Mouse (Mus musculus) urinary bladder, postnatal 14 days (tissue): ENCODE measurements around the gene Klk1b4.

Source experiments
- DNase-seq: peaks from one replicate; pipeline ENCODE4 v3.0.0; 2021; ENCODE audit warnings: low spot score

The Klk1b4 gene

DNA sequence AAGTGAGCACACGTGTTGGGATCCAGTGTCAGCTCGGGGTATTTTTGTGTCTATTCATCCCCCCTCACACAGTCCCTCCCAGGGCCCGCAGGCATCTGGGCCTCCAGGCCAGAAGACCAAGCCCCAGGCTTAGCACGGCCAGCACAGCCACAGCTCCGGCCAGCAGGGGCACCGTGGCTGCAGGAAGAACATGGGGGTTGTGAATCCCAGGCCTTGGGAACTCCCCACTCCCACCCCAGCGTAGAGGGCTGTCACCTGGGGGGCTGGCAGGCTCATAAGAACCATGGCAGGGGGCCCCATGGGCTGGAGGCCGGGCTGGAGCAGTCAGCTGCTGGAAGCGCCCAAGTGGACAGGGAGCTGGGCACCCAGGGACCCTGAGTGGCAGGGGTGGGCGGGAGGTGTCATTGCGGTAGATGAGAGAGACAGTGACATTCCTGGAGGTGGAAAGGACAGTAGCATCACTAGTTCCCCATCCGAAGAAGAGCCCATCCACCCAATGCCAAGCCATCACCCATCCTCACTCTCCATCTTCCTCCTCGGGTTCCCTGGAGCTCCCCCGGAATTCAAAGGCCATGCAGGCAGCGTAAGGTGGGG lies 45.9 kb downstream of the Klk1b4 start:
- DNase-seq, result no peak

DNA sequence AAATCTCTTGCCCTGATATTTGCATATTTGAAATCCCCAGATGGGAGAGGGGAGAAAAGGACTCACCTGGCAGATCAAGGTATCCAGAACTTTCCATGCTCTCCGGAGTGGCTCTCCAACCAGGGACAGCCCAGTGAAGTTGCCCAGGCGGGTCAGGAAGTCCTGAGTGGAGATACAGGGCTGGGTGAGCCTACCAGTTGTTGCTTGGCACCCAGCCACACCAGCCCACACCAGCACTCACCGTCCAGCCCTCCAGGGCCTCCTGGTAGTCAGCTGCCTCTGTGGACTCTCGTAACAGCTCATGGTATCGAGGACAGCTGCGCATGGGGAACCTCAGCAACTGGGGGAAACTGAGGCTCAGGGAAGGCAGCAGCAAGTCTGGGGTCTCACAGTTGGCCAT lies 47.7 kb downstream of the Klk1b4 start:
- no peak for DNase-seq

DNA sequence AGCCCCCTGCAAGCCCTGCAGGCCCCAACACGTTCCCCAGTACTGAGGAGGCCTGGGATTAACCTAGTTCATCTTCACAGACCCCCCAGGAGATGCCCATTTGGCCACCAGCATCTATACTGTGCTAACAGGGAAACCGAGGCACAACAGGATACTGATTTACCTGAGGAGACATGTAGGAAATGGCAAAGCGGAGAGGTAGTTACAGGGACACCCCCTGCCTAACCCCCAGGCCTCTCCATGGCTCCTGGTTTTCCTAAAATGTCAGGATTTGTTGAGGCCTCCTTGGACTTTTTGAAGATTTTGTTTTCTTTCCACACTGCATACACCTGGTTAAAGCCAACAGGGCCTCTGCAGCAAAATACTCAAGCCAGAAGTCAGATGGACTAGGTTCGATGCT lies 50.0 kb downstream of the Klk1b4 start, which contains the start of gene Acp4:
TSS of gene Acp4 (minus strand) at position 101 of the 400 bp plus-strand sequence.
- no peak for DNase-seq

DNA sequence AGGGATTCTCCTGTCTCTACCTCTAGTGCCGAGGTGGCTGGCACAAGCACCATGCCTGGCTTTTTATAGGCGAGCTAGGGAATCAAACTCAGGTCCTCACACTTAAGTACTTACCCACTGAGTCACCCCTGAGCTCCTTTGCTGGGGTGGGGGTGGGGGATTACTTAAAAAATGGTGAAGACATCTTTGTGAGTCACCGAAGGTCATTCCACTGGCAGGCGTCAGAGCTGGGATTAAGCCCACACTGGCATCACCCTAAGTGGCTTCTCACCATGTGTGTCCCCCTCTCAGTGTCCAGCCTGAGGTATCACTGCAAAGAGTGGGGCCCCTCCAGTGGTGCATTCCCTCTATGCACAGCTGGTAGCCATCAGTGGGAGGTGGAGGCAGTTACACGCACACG lies 53.2 kb downstream of the Klk1b4 start:
- no peak for DNase-seq

DNA sequence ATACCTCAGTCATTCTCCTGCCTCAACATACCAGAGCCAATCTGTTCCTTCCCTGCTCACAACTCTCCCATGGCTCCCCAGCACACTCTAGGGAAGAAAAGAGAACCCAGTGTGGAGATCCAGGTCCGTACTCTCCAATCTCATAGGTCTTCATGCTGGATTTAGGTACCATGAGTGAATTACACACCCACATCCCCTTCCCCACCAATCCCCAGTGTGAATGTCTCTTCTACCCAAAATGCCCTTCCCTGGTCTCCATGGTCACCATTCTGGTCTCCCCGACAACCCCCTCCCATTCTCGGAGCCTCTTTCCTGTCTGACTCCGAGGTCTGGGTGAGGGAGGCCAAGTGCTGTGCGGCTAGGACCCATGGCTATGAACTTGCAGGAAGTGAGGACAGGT lies 53.9 kb downstream of the Klk1b4 start, which contains the start of gene Gm15517:
TSS of gene Gm15517 (plus strand) at position 301 of the 400 bp plus-strand sequence.
- no peak for DNase-seq
